Mouse (Mus musculus) liver, adult 2 months (tissue): Measurements from ENCODE around the gene Ppif.

Source experiments
- CTCF ChIP-seq: fragments of 200-500 bp; IDR thresholded peaks from 2 replicates; pipeline ENCODE4 v1.5.1; 2011; ENCODE audit warnings: low read depth, low read length, control low read depth
- POLR2A ChIP-seq: fragments of 200-500 bp; IDR thresholded peaks from 2 replicates; pipeline ENCODE4 v1.6.1; 2011; ENCODE audit warnings: low read length, control low read depth; ENCODE audit not compliant: insufficient read depth; ENCODE audit errors: extremely low read depth

- TF ChIP-seq POLR2A: no peak
- TF ChIP-seq CTCF: no peak
Observed at GRCm38 (mm10) chr14:25667587-25667986, 26.4 kb upstream of the Ppif start.
